Mouse (Mus musculus): ENCODE measurements around the gene Fndc3b. TPM values are rescaled to one million over a fixed set of nuclear protein-coding genes. Genes with fewer than 3 reads are reported as not detected.

Gene Fndc3b
- polyA plus RNA-seq, 1 experiment from 2014 or later = 10.5 TPM

DNA sequence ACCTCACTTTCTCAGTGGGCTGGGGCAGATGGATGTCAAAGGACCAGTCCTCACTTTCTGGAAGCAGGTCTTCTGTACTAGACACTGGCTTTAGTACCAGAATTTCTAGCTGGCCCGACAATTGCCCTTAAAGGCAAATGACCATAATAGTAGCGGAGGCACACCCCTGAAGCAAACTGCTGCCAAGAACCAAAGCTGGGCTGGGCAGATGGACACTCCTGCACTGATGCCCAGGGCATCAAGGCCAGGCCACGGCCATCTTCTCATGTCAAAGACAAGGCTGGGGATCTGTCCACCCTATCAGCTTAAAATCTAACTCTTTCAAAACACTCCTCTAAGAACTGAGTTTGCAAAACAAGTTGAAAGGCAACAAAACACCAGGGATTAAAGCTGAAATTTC is 148.6 kb downstream of the Fndc3b start:
- ATAC-seq (replicated peaks; ENCODE audit: insufficient number of reproducible peaks, low FRiP score, low TSS enrichment, low read depth) (no peak), DNase-seq (ENCODE audit: low spot score) (no peak)
- no peaks in the 10 kb centered on the region for H3K9me3 ChIP-seq (replicated peaks; ENCODE audit: control insufficient read depth, low read length)
- no peak overlapping the region for H3K4me3 ChIP-seq (ENCODE audit: low read depth, low read length)
- no peak overlapping the region for H3K4me2 ChIP-seq (ENCODE audit: low read depth, low read length)
- H3K9ac ChIP-seq (replicated peaks; ENCODE audit: low read length) = no peak overlapping the region
- WGBS = 85% methylated on average over 3 of the region's 3 CpGs
- H3K27ac ChIP-seq (replicated peaks; ENCODE audit: low read depth, low read length) = no peak overlapping the region
- H3K4me1 ChIP-seq (ENCODE audit: control insufficient read depth, insufficient read depth, low read length) = no peaks in the 10 kb centered on the region
- no peaks in the 10 kb centered on the region for H3K36me3 ChIP-seq (replicated peaks; ENCODE audit: control insufficient read depth, insufficient read depth, low read depth, low read length)
- no peaks in the 10 kb centered on the region for H3K27me3 ChIP-seq (ENCODE audit: control insufficient read depth, insufficient read depth, low read length)

- 95% methylated on average over 2 of the region's 2 CpGs for WGBS
- no peak overlapping the region for H3K9ac ChIP-seq (replicated peaks; ENCODE audit: low read length)
Observed at GRCm38 (mm10) chr3:27561921-27562320, 149.2 kb downstream of the Fndc3b start.

GRCm38 (mm10) chr3:27559316-27559715 is 151.8 kb downstream of the Fndc3b start:
- WGBS = 91% methylated on average over 4 of the region's 4 CpGs
- H3K36me3 ChIP-seq (replicated peaks; ENCODE audit: control insufficient read depth, insufficient read depth, low read depth, low read length) = no peaks in the 10 kb centered on the region
- H3K4me2 ChIP-seq (ENCODE audit: low read depth, low read length) = no peak overlapping the region
- no peak overlapping the region for H3K27ac ChIP-seq (replicated peaks; ENCODE audit: low read depth, low read length)
- H3K27me3 ChIP-seq (ENCODE audit: control insufficient read depth, insufficient read depth, low read length) = no peaks in the 10 kb centered on the region
- no peaks in the 10 kb centered on the region for H3K4me1 ChIP-seq (ENCODE audit: control insufficient read depth, insufficient read depth, low read length)
- H3K9ac ChIP-seq (replicated peaks; ENCODE audit: low read length) = no peak overlapping the region
- DNase-seq (ENCODE audit: low spot score) (no peak), ATAC-seq (replicated peaks; ENCODE audit: insufficient number of reproducible peaks, low FRiP score, low TSS enrichment, low read depth) (no peak)
- H3K4me3 ChIP-seq (ENCODE audit: low read depth, low read length) = no peak overlapping the region
- H3K9me3 ChIP-seq (replicated peaks; ENCODE audit: control insufficient read depth, low read length) = no peaks in the 10 kb centered on the region

More at GRCm38 (mm10) chr3:27561921-27562320, 149.2 kb downstream of the Fndc3b start:
- H3K9me3 ChIP-seq (replicated peaks; ENCODE audit: control insufficient read depth, low read length) = no peaks in the 10 kb centered on the region
- no peak overlapping the region for H3K27ac ChIP-seq (replicated peaks; ENCODE audit: low read depth, low read length)
- no peaks in the 10 kb centered on the region for H3K27me3 ChIP-seq (ENCODE audit: control insufficient read depth, insufficient read depth, low read length)
- H3K4me1 ChIP-seq (ENCODE audit: control insufficient read depth, insufficient read depth, low read length) = no peaks in the 10 kb centered on the region
- DNase-seq (ENCODE audit: low spot score) (no peak), ATAC-seq (replicated peaks; ENCODE audit: insufficient number of reproducible peaks, low FRiP score, low TSS enrichment, low read depth) (no peak)
- no peaks in the 10 kb centered on the region for H3K36me3 ChIP-seq (replicated peaks; ENCODE audit: control insufficient read depth, insufficient read depth, low read depth, low read length)
- H3K4me2 ChIP-seq (ENCODE audit: low read depth, low read length) = no peak overlapping the region
- H3K4me3 ChIP-seq (ENCODE audit: low read depth, low read length) = no peak overlapping the region

- DNase-seq (ENCODE audit: low spot score) (no peak), ATAC-seq (replicated peaks; ENCODE audit: insufficient number of reproducible peaks, low FRiP score, low TSS enrichment, low read depth) (no peak)
- WGBS = 76% methylated on average over 4 of the region's 4 CpGs
- no peak overlapping the region for H3K4me2 ChIP-seq (ENCODE audit: low read depth, low read length)
- H3K4me1 ChIP-seq (ENCODE audit: control insufficient read depth, insufficient read depth, low read length) = no peaks in the 10 kb centered on the region
- H3K27me3 ChIP-seq (ENCODE audit: control insufficient read depth, insufficient read depth, low read length) = no peaks in the 10 kb centered on the region
- H3K9ac ChIP-seq (replicated peaks; ENCODE audit: low read length) = no peak overlapping the region
- H3K9me3 ChIP-seq (replicated peaks; ENCODE audit: control insufficient read depth, low read length) = no peaks in the 10 kb centered on the region
- no peaks in the 10 kb centered on the region for H3K36me3 ChIP-seq (replicated peaks; ENCODE audit: control insufficient read depth, insufficient read depth, low read depth, low read length)
- no peak overlapping the region for H3K27ac ChIP-seq (replicated peaks; ENCODE audit: low read depth, low read length)
- H3K4me3 ChIP-seq (ENCODE audit: low read depth, low read length) = no peak overlapping the region
Observed at GRCm38 (mm10) chr3:27557100-27558004, 153.8 kb downstream of the Fndc3b start.

DNA sequence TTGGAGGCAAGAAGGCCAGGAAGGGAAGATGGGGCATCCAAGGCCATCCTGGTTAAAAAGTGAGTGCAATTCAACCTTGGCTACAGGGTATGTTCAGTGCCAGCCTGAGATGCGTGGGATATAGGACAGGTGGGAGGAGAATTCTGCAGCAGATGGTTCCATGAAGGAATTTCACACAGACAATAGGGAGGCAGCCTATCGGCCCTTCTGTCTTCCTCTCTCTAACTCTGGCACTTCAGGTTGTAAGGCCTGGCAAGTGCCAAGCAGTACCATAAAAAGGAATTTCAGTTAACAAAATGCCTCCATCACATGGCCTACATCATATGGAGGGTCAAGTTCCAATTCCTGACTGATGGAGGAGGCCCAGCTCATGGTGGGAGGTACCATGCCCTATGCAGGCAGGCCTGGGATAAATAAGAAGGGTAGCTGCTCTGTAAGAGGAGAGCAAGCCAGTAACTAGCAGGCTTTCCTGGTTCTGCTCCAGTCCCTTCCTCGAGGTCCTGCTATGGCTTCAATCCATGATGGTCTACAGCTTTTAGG is 155.6 kb downstream of the Fndc3b start:
- Histone ChIP-seq H3K4me2 (ENCODE audit: low read depth, low read length) (no peak overlapping the region), H3K4me3 (ENCODE audit: low read depth, low read length) (no peak overlapping the region), H3K27me3 (ENCODE audit: control insufficient read depth, insufficient read depth, low read length) (no peaks in the 10 kb centered on the region), H3K27ac (replicated peaks; ENCODE audit: low read depth, low read length) (no peak overlapping the region), H3K36me3 (replicated peaks; ENCODE audit: control insufficient read depth, insufficient read depth, low read depth, low read length) (no peaks in the 10 kb centered on the region), H3K9ac (replicated peaks; ENCODE audit: low read length) (no peak overlapping the region), H3K4me1 (ENCODE audit: control insufficient read depth, insufficient read depth, low read length) (no peaks in the 10 kb centered on the region), H3K9me3 (replicated peaks; ENCODE audit: control insufficient read depth, low read length) (no peaks in the 10 kb centered on the region)
- DNase-seq (ENCODE audit: low spot score) (no peak), ATAC-seq (replicated peaks; ENCODE audit: insufficient number of reproducible peaks, low FRiP score, low TSS enrichment, low read depth) (no peak)
- WGBS = 90% methylated on average over 3 of the region's 3 CpGs

- Histone ChIP-seq H3K27ac (replicated peaks; ENCODE audit: low read depth, low read length) (no peak overlapping the region), H3K36me3 (replicated peaks; ENCODE audit: control insufficient read depth, insufficient read depth, low read depth, low read length) (no peaks in the 10 kb centered on the region), H3K27me3 (ENCODE audit: control insufficient read depth, insufficient read depth, low read length) (no peaks in the 10 kb centered on the region), H3K9me3 (replicated peaks; ENCODE audit: control insufficient read depth, low read length) (no peaks in the 10 kb centered on the region), H3K4me2 (ENCODE audit: low read depth, low read length) (no peak overlapping the region), H3K9ac (replicated peaks; ENCODE audit: low read length) (no peak overlapping the region), H3K4me3 (ENCODE audit: low read depth, low read length) (no peak overlapping the region), H3K4me1 (ENCODE audit: control insufficient read depth, insufficient read depth, low read length) (no peaks in the 10 kb centered on the region)
- DNase-seq (ENCODE audit: low spot score) (no peak), ATAC-seq (replicated peaks; ENCODE audit: insufficient number of reproducible peaks, low FRiP score, low TSS enrichment, low read depth) (no peak)
- 83% methylated on average over 3 of the region's 3 CpGs for WGBS
Observed at GRCm38 (mm10) chr3:27554325-27554724, 156.8 kb downstream of the Fndc3b start.

DNA sequence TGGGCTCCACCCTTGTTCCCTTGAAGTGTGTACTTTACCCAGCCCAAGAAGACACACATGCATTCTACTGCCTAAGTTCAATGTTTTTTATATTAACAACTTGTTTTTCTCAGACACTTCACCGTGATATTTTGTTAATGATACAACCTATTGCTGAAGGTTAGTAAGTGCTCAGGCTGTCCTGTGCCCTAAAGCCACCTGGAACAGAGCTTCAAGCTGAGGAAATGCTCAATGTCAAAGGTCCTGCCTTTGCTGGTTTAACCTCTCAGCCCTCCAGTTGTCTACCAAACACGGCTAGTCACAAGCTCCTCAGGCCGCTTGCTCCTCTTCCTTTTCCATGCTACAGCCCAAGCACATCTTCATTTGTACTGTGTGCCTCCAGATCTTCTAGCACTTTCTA is 157.3 kb downstream of the Fndc3b start:
- H3K4me3 ChIP-seq (ENCODE audit: low read depth, low read length) = no peak overlapping the region
- 67% methylated on average over 3 of the region's 3 CpGs for WGBS
- no peaks in the 10 kb centered on the region for H3K9me3 ChIP-seq (replicated peaks; ENCODE audit: control insufficient read depth, low read length)
- H3K36me3 ChIP-seq (replicated peaks; ENCODE audit: control insufficient read depth, insufficient read depth, low read depth, low read length) = no peaks in the 10 kb centered on the region
- H3K9ac ChIP-seq (replicated peaks; ENCODE audit: low read length) = no peak overlapping the region
- DNase-seq (ENCODE audit: low spot score) (no peak), ATAC-seq (replicated peaks; ENCODE audit: insufficient number of reproducible peaks, low FRiP score, low TSS enrichment, low read depth) (no peak)
- no peak overlapping the region for H3K4me2 ChIP-seq (ENCODE audit: low read depth, low read length)
- H3K27ac ChIP-seq (replicated peaks; ENCODE audit: low read depth, low read length) = no peak overlapping the region
- no peaks in the 10 kb centered on the region for H3K4me1 ChIP-seq (ENCODE audit: control insufficient read depth, insufficient read depth, low read length)
- no peaks in the 10 kb centered on the region for H3K27me3 ChIP-seq (ENCODE audit: control insufficient read depth, insufficient read depth, low read length)

- H3K4me1 ChIP-seq (ENCODE audit: control insufficient read depth, insufficient read depth, low read length) = no peaks in the 10 kb centered on the region
- no peak overlapping the region for H3K9ac ChIP-seq (replicated peaks; ENCODE audit: low read length)
- WGBS = 91% methylated on average over 3 of the region's 3 CpGs
- no peaks in the 10 kb centered on the region for H3K9me3 ChIP-seq (replicated peaks; ENCODE audit: control insufficient read depth, low read length)
- ATAC-seq (replicated peaks; ENCODE audit: insufficient number of reproducible peaks, low FRiP score, low TSS enrichment, low read depth) (no peak), DNase-seq (ENCODE audit: low spot score) (no peak)
- no peak overlapping the region for H3K27ac ChIP-seq (replicated peaks; ENCODE audit: low read depth, low read length)
- H3K4me3 ChIP-seq (ENCODE audit: low read depth, low read length) = no peak overlapping the region
- no peaks in the 10 kb centered on the region for H3K36me3 ChIP-seq (replicated peaks; ENCODE audit: control insufficient read depth, insufficient read depth, low read depth, low read length)
- H3K4me2 ChIP-seq (ENCODE audit: low read depth, low read length) = no peak overlapping the region
- no peaks in the 10 kb centered on the region for H3K27me3 ChIP-seq (ENCODE audit: control insufficient read depth, insufficient read depth, low read length)
Observed at GRCm38 (mm10) chr3:27551005-27551404, 160.1 kb downstream of the Fndc3b start.
